ENCODE assay signal across 8 mouse cellular contexts in the genomic region with DNA sequence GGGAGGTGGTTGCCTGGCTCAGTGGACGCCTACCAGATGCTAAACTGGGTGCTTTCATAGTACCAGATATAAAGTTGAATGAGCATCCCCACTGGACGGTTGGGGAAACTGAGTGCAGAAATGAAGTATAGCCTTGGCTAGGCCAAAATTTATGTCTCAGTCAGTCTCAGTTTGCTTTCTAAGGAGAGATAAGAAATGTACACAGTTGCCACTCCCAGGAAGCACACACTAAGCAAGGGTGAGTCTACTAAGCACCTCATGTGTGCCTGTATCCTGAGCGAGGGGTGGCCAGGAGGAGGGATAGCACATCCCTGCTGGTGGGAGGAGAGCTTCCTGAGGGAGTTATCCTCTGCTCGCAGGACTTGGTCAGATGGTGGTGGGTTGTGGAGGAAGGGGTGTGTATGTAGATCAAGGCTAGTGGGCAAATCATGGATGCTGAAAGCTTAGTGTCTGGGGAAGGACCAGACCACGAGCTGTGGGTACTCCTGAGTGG. TPM values are rescaled to one million over a fixed set of nuclear protein-coding genes. Genes with fewer than 3 reads are reported as not detected.
DNase-seq lines count a peak whose midpoint lies in the region; ATAC-seq and TF ChIP-seq lines count a peak whose summit lies in the region.

No protein-coding gene starts in this region.

- peak overlapping the region; percentile 71; the same call in 1 of the 2 replicates for H3K9ac ChIP-seq in forebrain, embryonic 12.5 days

- H3K4me3 ChIP-seq in megakaryocyte, embryonic 14.5 days (replicated peaks) = peak overlapping the region; percentile 98
- H3K4me3 ChIP-seq in forebrain, embryonic 12.5 days (replicated peaks) = peak overlapping the region; percentile 83
- peak overlapping the region; percentile 94 for H3K4me3 ChIP-seq in limb, embryonic 10.5 days
- peak overlapping the region; percentile 95 for H3K4me3 ChIP-seq in small intestine, adult 2 months (ENCODE audit: low read depth, low read length)

- no peak for ATAC-seq in megakaryocyte, adult 5-6 weeks (ENCODE audit: poor library complexity, severe bottlenecking)
- no peak for ATAC-seq in forebrain, embryonic 12.5 days (ENCODE audit: low FRiP score)

- TF ChIP-seq CTCF in small intestine, adult 2 months (IDR thresholded peaks at IDR 0.05; ENCODE audit: extremely low read depth, insufficient read length, insufficient replicate concordance, low read depth, low read length) = no peak

- peak overlapping the region; percentile 86 for H3K4me2 ChIP-seq in forebrain, embryonic 12.5 days

- DNase-seq in limb, embryonic 10.5 days (ENCODE audit: low spot score) = no peak
- DNase-seq in gastrocnemius, postnatal 10 days = no peak
- DNase-seq in layer of hippocampus, adult 11-12 months (ENCODE audit: low spot score) = no peak
- no peak for DNase-seq in frontal cortex, postnatal 14 days (ENCODE audit: low spot score in 2 of 2)

- H3K9me3 ChIP-seq in megakaryocyte, embryonic 14.5 days = no peaks in the 10 kb centered on the region
- no peaks in the 10 kb centered on the region for H3K9me3 ChIP-seq in forebrain, embryonic 12.5 days
- H3K9me3 ChIP-seq in limb, embryonic 10.5 days (replicated peaks) = no peaks in the 10 kb centered on the region

- WGBS in forebrain, embryonic 12.5 days = 48% methylated on average over 5 of the region's 5 CpGs
- 36% methylated on average over 5 of the region's 5 CpGs for WGBS in limb, embryonic 10.5 days
- WGBS in small intestine, adult 2 months = 29% methylated on average over 5 of the region's 5 CpGs

- peaks cover 60% of the 10 kb centered on the region for H3K4me1 ChIP-seq in megakaryocyte, embryonic 14.5 days
- H3K4me1 ChIP-seq in forebrain, embryonic 12.5 days = peaks cover 37% of the 10 kb centered on the region
- H3K4me1 ChIP-seq in limb, embryonic 10.5 days = peaks cover 56% of the 10 kb centered on the region
- peaks cover 10% of the 10 kb centered on the region for H3K4me1 ChIP-seq in small intestine, adult 2 months (ENCODE audit: control insufficient read depth, insufficient read depth, insufficient read length, low read length)

- 0 out of 2 replicates have a peak overlapping the region, but pooled peaks have one; percentile 50 for H3K27ac ChIP-seq in forebrain, embryonic 12.5 days
- peak overlapping the region; percentile 95 for H3K27ac ChIP-seq in limb, embryonic 10.5 days
- H3K27ac ChIP-seq in small intestine, adult 2 months (ENCODE audit: insufficient read depth, low read depth, low read length) = peak overlapping the region; percentile 99; the same call in 1 of the 2 replicates

- H3K36me3 ChIP-seq in megakaryocyte, embryonic 14.5 days (replicated peaks; ENCODE audit: low read length) = peaks cover 43% of the 10 kb centered on the region
- H3K36me3 ChIP-seq in forebrain, embryonic 12.5 days (replicated peaks) = peaks cover 10% of the 10 kb centered on the region
- H3K36me3 ChIP-seq in limb, embryonic 10.5 days = peaks cover 30% of the 10 kb centered on the region
- peaks cover 15% of the 10 kb centered on the region for H3K36me3 ChIP-seq in small intestine, adult 2 months (ENCODE audit: control insufficient read depth, insufficient read depth, low read length)

- peaks cover 6% of the 10 kb centered on the region for H3K27me3 ChIP-seq in megakaryocyte, embryonic 14.5 days (replicated peaks)
- H3K27me3 ChIP-seq in forebrain, embryonic 12.5 days = no peaks in the 10 kb centered on the region
- no peaks in the 10 kb centered on the region for H3K27me3 ChIP-seq in limb, embryonic 10.5 days (ENCODE audit: low read depth, poor library complexity, severe bottlenecking)
- H3K27me3 ChIP-seq in small intestine, adult 2 months (ENCODE audit: control insufficient read depth, insufficient read depth, low read length) = no peaks in the 10 kb centered on the region

- no peak for TF ChIP-seq POLR2A in small intestine, adult 2 months (IDR thresholded peaks at IDR 0.05; ENCODE audit: low read depth, low read length)

RNA-seq across cellular contexts. Expression of a gene that starts 36.8 kb away (rescaled TPM):
- polyA plus RNA-seq in megakaryocyte, embryonic 14.5 days (2012; ENCODE audit: insufficient read depth, low replicate concordance) = 97.8 and 237 TPM in 2 replicates
- total RNA-seq in megakaryocyte, adult 5-6 weeks (2015) = 99.4 and 106 TPM in 2 replicates
- 36.6 and 41.5 TPM in 2 replicates for total RNA-seq in megakaryocyte, adult 5-6 weeks (2017)
- 40.4 and 46.9 TPM in 2 replicates for polyA plus RNA-seq in forebrain, embryonic 12.5 days (2016; fragmentation: Nextera tagmentation; extraction: Ambion mirVana)
- polyA plus RNA-seq in limb, embryonic 10.5 days (2016; fragmentation: Nextera tagmentation; extraction: Ambion mirVana) = 47.9 and 54.6 TPM in 2 replicates
- polyA plus RNA-seq in small intestine, adult 2 months (2012; rRNA removed) = 43.3 and 123 TPM in 2 replicates
- 10 to 100 TPM; 65.1 to 76.8 TPM for total RNA-seq in gastrocnemius, postnatal 10 days (2021)

RNA-seq across cellular contexts. Expression of a gene that starts 43.9 kb away (rescaled TPM):
- 211 and 406 TPM in 2 replicates for polyA plus RNA-seq in megakaryocyte, embryonic 14.5 days (2012; ENCODE audit: insufficient read depth, low replicate concordance)
- total RNA-seq in megakaryocyte, adult 5-6 weeks (2015) = 47.9 and 51.3 TPM in 2 replicates
- 87.2 and 90.0 TPM in 2 replicates for total RNA-seq in megakaryocyte, adult 5-6 weeks (2017)
- 638 and 696 TPM in 2 replicates for polyA plus RNA-seq in forebrain, embryonic 12.5 days (2016; fragmentation: Nextera tagmentation; extraction: Ambion mirVana)
- 330 and 448 TPM in 2 replicates for polyA plus RNA-seq in limb, embryonic 10.5 days (2016; fragmentation: Nextera tagmentation; extraction: Ambion mirVana)
- 120 and 218 TPM in 2 replicates for polyA plus RNA-seq in small intestine, adult 2 months (2012; rRNA removed)
- 100 to 1,000 TPM; 193 to 214 TPM for total RNA-seq in gastrocnemius, postnatal 10 days (2021)

RNA-seq across cellular contexts. Expression of a gene that starts 49.6 kb away (rescaled TPM):
- polyA plus RNA-seq in megakaryocyte, embryonic 14.5 days (2012; ENCODE audit: insufficient read depth, low replicate concordance) = 16.3 and 19.1 TPM in 2 replicates
- total RNA-seq in megakaryocyte, adult 5-6 weeks (2015) = 28.2 and 32.4 TPM in 2 replicates
- total RNA-seq in megakaryocyte, adult 5-6 weeks (2017) = 12.6 and 16.0 TPM in 2 replicates
- polyA plus RNA-seq in forebrain, embryonic 12.5 days (2016; fragmentation: Nextera tagmentation; extraction: Ambion mirVana) = 53.5 and 56.4 TPM in 2 replicates
- 70.6 and 84.9 TPM in 2 replicates for polyA plus RNA-seq in limb, embryonic 10.5 days (2016; fragmentation: Nextera tagmentation; extraction: Ambion mirVana)
- polyA plus RNA-seq in small intestine, adult 2 months (2012; rRNA removed) = 7.3 and 11.7 TPM in 2 replicates
- total RNA-seq in gastrocnemius, postnatal 10 days (2021) = 10 to 100 TPM; 27.1 to 30.7 TPM

RNA-seq across cellular contexts. Expression of a gene that starts 57.4 kb away (rescaled TPM):
- 10.8 and 18.1 TPM in 2 replicates for polyA plus RNA-seq in megakaryocyte, embryonic 14.5 days (2012; ENCODE audit: insufficient read depth, low replicate concordance)
- not detected in 2 replicates for total RNA-seq in megakaryocyte, adult 5-6 weeks (2015)
- total RNA-seq in megakaryocyte, adult 5-6 weeks (2017) = not detected in 2 replicates
- polyA plus RNA-seq in forebrain, embryonic 12.5 days (2016; fragmentation: Nextera tagmentation; extraction: Ambion mirVana) = not detected in 2 replicates
- 0.13 TPM in 1 of 2 replicates, not detected in the other for polyA plus RNA-seq in limb, embryonic 10.5 days (2016; fragmentation: Nextera tagmentation; extraction: Ambion mirVana)
- 2.2 and 8.0 TPM in 2 replicates for polyA plus RNA-seq in small intestine, adult 2 months (2012; rRNA removed)
- under 1 TPM; 0.25 to 0.35 TPM for total RNA-seq in gastrocnemius, postnatal 10 days (2021)

RNA-seq across cellular contexts. Expression of a gene that starts 57.8 kb away (rescaled TPM):
- 75.3 and 689 TPM in 2 replicates for polyA plus RNA-seq in megakaryocyte, embryonic 14.5 days (2012; ENCODE audit: insufficient read depth, low replicate concordance)
- total RNA-seq in megakaryocyte, adult 5-6 weeks (2015) = 851 and 870 TPM in 2 replicates
- 1,185 and 1,205 TPM in 2 replicates for total RNA-seq in megakaryocyte, adult 5-6 weeks (2017)
- polyA plus RNA-seq in forebrain, embryonic 12.5 days (2016; fragmentation: Nextera tagmentation; extraction: Ambion mirVana) = 216 and 321 TPM in 2 replicates
- 292 and 458 TPM in 2 replicates for polyA plus RNA-seq in limb, embryonic 10.5 days (2016; fragmentation: Nextera tagmentation; extraction: Ambion mirVana)
- polyA plus RNA-seq in small intestine, adult 2 months (2012; rRNA removed) = 51.7 and 77.0 TPM in 2 replicates
- 100 to 1,000 TPM; 679 to 727 TPM for total RNA-seq in gastrocnemius, postnatal 10 days (2021)
